Mouse (Mus musculus): ENCODE results near the gene Ly6g6c.

Ly6g6c gene

GRCm38 (mm10) chr17:35057090-35057489 is 8.1 kb upstream of the Ly6g6c start:
- no peak for DNase-seq (ENCODE audit: low spot score)

GRCm38 (mm10) chr17:35058316-35058715 is 6.9 kb upstream of the Ly6g6c start:
- DNase-seq (ENCODE audit: low spot score), result no peak

- DNase-seq (ENCODE audit: low spot score), result peak; percentile 78
These were observed 6.0 kb upstream of the Ly6g6c start, which contains the start of gene Ddah2 for GRCm38 (mm10) chr17:35058911-35059892. Gene Ddah2 (plus strand): TSS chr17:35059035.

- DNase-seq (ENCODE audit: low spot score), result no peak
These were observed 5.1 kb upstream of the Ly6g6c start for GRCm38 (mm10) chr17:35060071-35060470.

GRCm38 (mm10) chr17:35060737-35061297 is 4.4 kb upstream of the Ly6g6c start:
- DNase-seq (ENCODE audit: low spot score), result no peak

GRCm38 (mm10) chr17:35061299-35061698 is 3.9 kb upstream of the Ly6g6c start:
- no peak for DNase-seq (ENCODE audit: low spot score)

- no peak for DNase-seq (ENCODE audit: low spot score)
These were observed 1.7 kb upstream of the Ly6g6c start for GRCm38 (mm10) chr17:35063466-35063865.

GRCm38 (mm10) chr17:35064378-35064877 is 760 bp upstream of the Ly6g6c start:
- DNase-seq (ENCODE audit: low spot score), result no peak

GRCm38 (mm10) chr17:35066084-35066483 is 896 bp downstream of the Ly6g6c start, which contains the start of gene Mpig6b:
Gene Mpig6b (minus strand): TSS chr17:35066184.
- no peak for DNase-seq (ENCODE audit: low spot score)

GRCm38 (mm10) chr17:35068213-35068914 is 3.2 kb downstream of the Ly6g6c start:
- DNase-seq (ENCODE audit: low spot score), result no peak

GRCm38 (mm10) chr17:35070556-35071229 is 5.5 kb downstream of the Ly6g6c start:
- no peak for DNase-seq (ENCODE audit: low spot score)

GRCm38 (mm10) chr17:35071454-35071853 is 6.3 kb downstream of the Ly6g6c start:
- DNase-seq (ENCODE audit: low spot score), result no peak

- DNase-seq (ENCODE audit: low spot score), result no peak
These were observed 8.9 kb downstream of the Ly6g6c start for GRCm38 (mm10) chr17:35074097-35074496.

- DNase-seq (ENCODE audit: low spot score), result no peak
These were observed 11.5 kb downstream of the Ly6g6c start, which contains the start of gene Ly6g6e for GRCm38 (mm10) chr17:35076507-35077176. Gene Ly6g6e (plus strand): TSS chr17:35076902.

GRCm38 (mm10) chr17:35077285-35077684 is 12.1 kb downstream of the Ly6g6c start:
- DNase-seq (ENCODE audit: low spot score), result no peak

- DNase-seq (ENCODE audit: low spot score), result peak; percentile 32
These were observed 12.6 kb downstream of the Ly6g6c start, which contains the start of gene Ly6g6d for GRCm38 (mm10) chr17:35077786-35078233. Gene Ly6g6d (minus strand): TSS chr17:35078065.

- DNase-seq (ENCODE audit: low spot score), result peak; percentile 38
These were observed 14.6 kb downstream of the Ly6g6c start for GRCm38 (mm10) chr17:35079778-35080177.

- DNase-seq (ENCODE audit: low spot score), result no peak
These were observed 15.1 kb downstream of the Ly6g6c start for GRCm38 (mm10) chr17:35080248-35080647.

- no peak for DNase-seq (ENCODE audit: low spot score)
These were observed 15.5 kb downstream of the Ly6g6c start for GRCm38 (mm10) chr17:35080710-35081109.

- no peak for DNase-seq (ENCODE audit: low spot score)
These were observed 17.8 kb downstream of the Ly6g6c start for GRCm38 (mm10) chr17:35082841-35083576.

All from ovary, adult 18-20 months (tissue).